21 mouse cellular contexts compared by ENCODE assay signal in genomic region chr11:19747097-19747972, GRCm38 (mm10).
DNase-seq lines count a peak whose midpoint lies in the region; ATAC-seq and TF ChIP-seq lines count a peak whose summit lies in the region.
"Had no signal": no experiment of that assay in that cellular context is flagged by ENCODE, and none has a peak within 500 bp of the region (broad histone marks: within the 10 kb centered on the region; RNA-seq: fewer than 3 reads in every experiment).

No protein-coding gene starts in this region.

- no peaks in the 10 kb centered on the region for H3K9me3 ChIP-seq in kidney, postnatal 0 days (replicated peaks; ENCODE audit: low read length)
- no peaks in the 10 kb centered on the region for H3K9me3 ChIP-seq in embryonic facial prominence, embryonic 10.5 days
- H3K9me3 ChIP-seq: heart, embryonic 15.5 days; hindbrain, embryonic 12.5 days; intestine, embryonic 15.5 days; limb, embryonic 13.5 days had no signal

- no peak overlapping the region for H3K9ac ChIP-seq in kidney, postnatal 0 days (ENCODE audit: low read depth, low read length)
- H3K9ac ChIP-seq: heart, embryonic 15.5 days; hindbrain, embryonic 12.5 days; intestine, embryonic 15.5 days; limb, embryonic 13.5 days; liver, embryonic 14.5 days had no signal

- ATAC-seq in kidney, postnatal 0 days (replicated peaks; ENCODE audit: low FRiP score, low read depth) = no peak
- no peak for ATAC-seq in megakaryocyte-erythroid progenitor cell, adult 5-6 weeks (replicated peaks; ENCODE audit: low FRiP score, low TSS enrichment, poor library complexity, severe bottlenecking)
- ATAC-seq: activated CD4-positive, CD25-positive, alpha-beta regulatory T cell, adult 4 months; CD4-positive, CD25-positive, alpha-beta regulatory T cell, adult 4 months; forebrain, embryonic 16.5 days; intestine, embryonic 15.5 days had no signal

- no peak for TF ChIP-seq CTCF in kidney, postnatal 0 days (IDR thresholded peaks at IDR 0.05; ENCODE audit: low read depth)
- no peak for TF ChIP-seq CTCF in thymus, adult 2 months (IDR thresholded peaks at IDR 0.05; ENCODE audit: borderline replicate concordance, control insufficient read depth, extremely low read depth, insufficient read depth, low read length, poor library complexity)

- DNase-seq in embryo, embryonic 10 days (ENCODE audit: low spot score) = peak; percentile 20
- DNase-seq in embryo, embryonic 11 days = no peak
- DNase-seq in kidney, postnatal 0 days (ENCODE audit: low spot score) = peak; percentile 78
- DNase-seq in kidney, adult 18-20 months = no peak
- DNase-seq in embryonic facial prominence, embryonic 10.5 days (ENCODE audit: low spot score) = peak; percentile 17
- peak; percentile 24 for DNase-seq in retina, postnatal 1 day
- no peak for DNase-seq in thymus, adult 2 months
- DNase-seq: cerebellum, adult 9-10 months; kidney, postnatal 4 days; right cerebral cortex, postnatal 14 days; thymus, postnatal 25 days had no signal

- TF ChIP-seq POLR2A in thymus, adult 2 months (IDR thresholded peaks at IDR 0.05; ENCODE audit: control insufficient read depth, extremely low read depth, insufficient read depth, low read length, poor library complexity) = no peak

- H3K27me3 ChIP-seq in kidney, postnatal 0 days (ENCODE audit: insufficient read depth, low read length) = no peaks in the 10 kb centered on the region
- H3K27me3 ChIP-seq in embryonic facial prominence, embryonic 10.5 days (replicated peaks; ENCODE audit: low read depth, poor library complexity, severe bottlenecking) = no peaks in the 10 kb centered on the region
- no peaks in the 10 kb centered on the region for H3K27me3 ChIP-seq in thymus, adult 2 months (ENCODE audit: control insufficient read depth, insufficient read depth, low read length)
- H3K27me3 ChIP-seq: heart, embryonic 15.5 days; hindbrain, embryonic 12.5 days; intestine, embryonic 15.5 days had no signal

- WGBS in kidney, postnatal 0 days = 29% methylated on average over 11 of the region's 11 CpGs
- 49% methylated on average over 11 of the region's 11 CpGs for WGBS in embryonic facial prominence, embryonic 10.5 days
- WGBS in thymus, adult 2 months = 76% methylated on average over 11 of the region's 11 CpGs

- H3K4me2 ChIP-seq in kidney, postnatal 0 days (ENCODE audit: low read length) = no peak overlapping the region
- H3K4me2 ChIP-seq: heart, embryonic 15.5 days; hindbrain, embryonic 12.5 days; intestine, embryonic 15.5 days; limb, embryonic 13.5 days had no signal

- no peaks in the 10 kb centered on the region for H3K36me3 ChIP-seq in kidney, postnatal 0 days (ENCODE audit: insufficient read depth, low read length)
- H3K36me3 ChIP-seq in embryonic facial prominence, embryonic 10.5 days (replicated peaks) = no peaks in the 10 kb centered on the region
- H3K36me3 ChIP-seq in thymus, adult 2 months (ENCODE audit: control insufficient read depth, insufficient read depth, low read length) = no peaks in the 10 kb centered on the region
- H3K36me3 ChIP-seq: heart, embryonic 15.5 days; hindbrain, embryonic 12.5 days; intestine, embryonic 15.5 days; limb, embryonic 13.5 days had no signal

- H3K27ac ChIP-seq in kidney, postnatal 0 days = no peak overlapping the region
- peak overlapping the region; percentile 20; the same call in 1 of the 2 replicates for H3K27ac ChIP-seq in embryonic facial prominence, embryonic 10.5 days (replicated peaks)
- H3K27ac ChIP-seq in thymus, adult 2 months (ENCODE audit: control insufficient read depth, insufficient read depth, low read length) = no peak overlapping the region
- H3K27ac ChIP-seq: heart, embryonic 15.5 days; hindbrain, embryonic 12.5 days; intestine, embryonic 15.5 days; limb, embryonic 13.5 days; liver, embryonic 14.5 days had no signal

- no peak overlapping the region for H3K4me3 ChIP-seq in kidney, postnatal 0 days (replicated peaks; ENCODE audit: low read depth, low read length)
- H3K4me3 ChIP-seq in embryonic facial prominence, embryonic 10.5 days = no peak overlapping the region
- no peak overlapping the region for H3K4me3 ChIP-seq in thymus, adult 2 months (ENCODE audit: control insufficient read depth, insufficient read depth, low read length)
- H3K4me3 ChIP-seq: erythroblast, embryonic 14.5 days; heart, embryonic 15.5 days; hindbrain, embryonic 12.5 days; intestine, embryonic 15.5 days; limb, embryonic 13.5 days had no signal

- H3K4me1 ChIP-seq in kidney, postnatal 0 days (replicated peaks; ENCODE audit: insufficient read depth, low read length) = 0 out of 2 replicates have a peak, but pooled peaks cover 4% of the 10 kb centered on the region
- peaks cover 20% of the 10 kb centered on the region for H3K4me1 ChIP-seq in embryonic facial prominence, embryonic 10.5 days
- H3K4me1 ChIP-seq in thymus, adult 2 months (replicated peaks; ENCODE audit: control insufficient read depth, insufficient read depth, low read length) = no peaks in the 10 kb centered on the region
- H3K4me1 ChIP-seq: heart, embryonic 15.5 days; hindbrain, embryonic 12.5 days; intestine, embryonic 15.5 days; limb, embryonic 13.5 days had no signal

Comparison
In these comparisons a context has a peak if more than half of its experiments do, and no peak if none do; other contexts are left out.
1. DNase-seq: peak in embryo, embryonic 10 days (single experiment), kidney, postnatal 0 days (single experiment), embryonic facial prominence, embryonic 10.5 days (single experiment) and retina, postnatal 1 day (single experiment); none in embryo, embryonic 11 days (single experiment), kidney, adult 18-20 months (single experiment) and thymus, adult 2 months (single experiment).